ENCODE assay signal across 23 mouse cellular contexts in genomic region chr6:142532141-142532540, GRCm38 (mm10). TPM values are rescaled to one million over a fixed set of nuclear protein-coding genes. Genes with fewer than 3 reads are reported as not detected.
A peak's percentile ranks its signal among the peaks of the same experiment; 100 is the strongest.
DNase-seq lines count a peak whose midpoint lies in the region; TF ChIP-seq lines count a peak whose summit lies in the region.
"Had no signal": no experiment of that assay in that cellular context is flagged by ENCODE, and none has a peak within 500 bp of the region (broad histone marks: within the 10 kb centered on the region; RNA-seq: fewer than 3 reads in every experiment).

No protein-coding gene starts in this region.

- H3K36me3 ChIP-seq in heart, adult 2 months (ENCODE audit: control insufficient read depth, insufficient read depth, low read length) = no peaks in the 10 kb centered on the region
- H3K36me3 ChIP-seq: embryonic facial prominence, embryonic 13.5 days; forebrain, embryonic 12.5 days; heart, embryonic 15.5 days; hindbrain, embryonic 10.5 days; hindbrain, embryonic 15.5 days had no signal

- TF ChIP-seq EP300 in heart, adult 2 months (IDR thresholded peaks at IDR 0.05; ENCODE audit: insufficient read depth, low read depth, low read length) = no peak

- H3K27ac ChIP-seq in heart, adult 2 months = peak overlapping the region; percentile 49; the same call in 1 of the 2 replicates
- H3K27ac ChIP-seq: embryonic facial prominence, embryonic 13.5 days; forebrain, embryonic 12.5 days; hindbrain, embryonic 10.5 days; hindbrain, embryonic 15.5 days had no signal

- no peaks in the 10 kb centered on the region for H3K79me2 ChIP-seq in heart, adult 2 months (replicated peaks; ENCODE audit: control insufficient read depth, insufficient read depth, low read length)

- intact Hi-C loops in heart, adult 2 months (cut with DNase I) = no loop called here
- intact Hi-C loops in heart, postnatal 36 days (cut with DNase I) = loop anchor here (5.0 kb wide), 1 partner anchor 35 kb away; no protein-coding TSS in a partner anchor

- TF ChIP-seq POLR2A in heart, adult 2 months (IDR thresholded peaks at IDR 0.05; ENCODE audit: insufficient read depth, low read depth, low read length) = no peak

- H3K4me1 ChIP-seq in heart, adult 2 months (ENCODE audit: control insufficient read depth, insufficient read depth, low read length) = no peaks in the 10 kb centered on the region; the same call in none of the 2 replicates
- H3K4me1 ChIP-seq: embryonic facial prominence, embryonic 13.5 days; forebrain, embryonic 12.5 days; hindbrain, embryonic 10.5 days; hindbrain, embryonic 15.5 days had no signal

- WGBS in heart, adult 2 months = 93% methylated on average over 17 of the region's 17 CpGs

- DNase-seq in heart, adult 2 months = no peak
- DNase-seq in heart, postnatal 36 days = no peak
- DNase-seq in kidney, adult 8-10 months = peak; percentile 48 to 50
- DNase-seq in kidney, postnatal 10 days = no peak
- peak; percentile 52 to 56 for DNase-seq in kidney, postnatal 36 days
- no peak for DNase-seq in lung, adult 18-20 months
- DNase-seq in urinary bladder, postnatal 25 days (ENCODE audit: low spot score) = no peak
- DNase-seq: adrenal gland, postnatal 14 days; B cell, adult 2 months; cerebellum, adult 18-20 months; cerebellum, adult 9-11 months; cerebellum, postnatal 36 days; gastrocnemius, postnatal 10 days; heart, adult 18-20 months; heart, postnatal 14 days had no signal

- no peak overlapping the region for H3K4me3 ChIP-seq in heart, adult 2 months
- H3K4me3 ChIP-seq: embryonic facial prominence, embryonic 13.5 days; forebrain, embryonic 12.5 days; heart, embryonic 15.5 days; hindbrain, embryonic 10.5 days; hindbrain, embryonic 15.5 days had no signal

- H3K9ac ChIP-seq in heart, adult 2 months (ENCODE audit: low read depth, low read length) = no peak overlapping the region
- H3K9ac ChIP-seq: embryonic facial prominence, embryonic 13.5 days; forebrain, embryonic 12.5 days; heart, embryonic 15.5 days; hindbrain, embryonic 15.5 days had no signal

- no peak for TF ChIP-seq CTCF in heart, adult 2 months (IDR thresholded peaks at IDR 0.05)

- no peaks in the 10 kb centered on the region for H3K27me3 ChIP-seq in heart, adult 2 months (ENCODE audit: control insufficient read depth, insufficient read depth, low read length)
- H3K27me3 ChIP-seq: embryonic facial prominence, embryonic 13.5 days; forebrain, embryonic 12.5 days; heart, embryonic 15.5 days; hindbrain, embryonic 15.5 days had no signal

RNA-seq across cellular contexts. Expression of gene Ldhb, which starts 24.4 kb away (rescaled TPM):
- 1,000 to 10,000 TPM; 2,754 to 3,232 TPM for total RNA-seq in heart, adult 2 months (2021)
- polyA plus RNA-seq in heart, adult 2 months (2012; rRNA removed) = 2,197 and 2,972 TPM in 2 replicates
- 1,000 to 10,000 TPM; 2,735 to 2,880 TPM for total RNA-seq in heart, postnatal 36 days (2021)
- total RNA-seq: MEL had no signal

RNA-seq across cellular contexts. Expression of gene Kcnj8, which starts 39.3 kb away (rescaled TPM):
- 10 to 100 TPM; 21.5 to 23.6 TPM for total RNA-seq in heart, adult 2 months (2021)
- 32.4 and 46.9 TPM in 2 replicates for polyA plus RNA-seq in heart, adult 2 months (2012; rRNA removed)
- 10 to 100 TPM; 28.3 to 31.3 TPM for total RNA-seq in heart, postnatal 36 days (2021)
- total RNA-seq: MEL had no signal
- polyA plus RNA-seq: CD4-positive, CD25-positive, alpha-beta regulatory T cell, adult 4 months had no signal

RNA-seq across cellular contexts. Expression of gene Gys2, which starts 59.2 kb away (rescaled TPM):
- total RNA-seq in heart, adult 2 months (2021) = under 1 TPM; 0.09 to 0.39 TPM
- polyA plus RNA-seq in heart, adult 2 months (2012; rRNA removed) = 0.50 and 1.0 TPM in 2 replicates
- total RNA-seq in heart, postnatal 36 days (2021) = under 1 TPM in 1 of 2 experiments, not detected in 1; 0.50 TPM
- total RNA-seq: MEL had no signal
- polyA plus RNA-seq: CD4-positive, CD25-positive, alpha-beta regulatory T cell, adult 4 months; embryonic facial prominence, embryonic 13.5 days; forebrain, embryonic 12.5 days; forebrain, embryonic 16.5 days; heart, embryonic 15.5 days; hindbrain, embryonic 15.5 days had no signal

Comparison
In these comparisons a context has a peak if more than half of its experiments do, and no peak if none do; other contexts are left out.
1. DNase-seq: peak in kidney, adult 8-10 months (2 of 2) and kidney, postnatal 36 days (2 of 2); none in heart, adult 2 months (0 of 2), heart, postnatal 36 days (0 of 2), kidney, postnatal 10 days (single experiment), lung, adult 18-20 months (0 of 2) and urinary bladder, postnatal 25 days (single experiment).